Mouse (Mus musculus): ENCODE results near the gene Trmt2a. TPM values are rescaled to one million over a fixed set of nuclear protein-coding genes. Genes with fewer than 3 reads are reported as not detected.
"Not testable (repeated sequence)": the region's sequence is repeated elsewhere in the genome, so short reads cannot be mapped to it uniquely, and the experiment has no call there.

The Trmt2a gene
- polyA plus RNA-seq, 1 experiment from 2014 or later: 117 TPM

GRCm38 (mm10) chr16:18275166-18275565 is 26.7 kb downstream of the Trmt2a start:
- Histone ChIP-seq H3K4me1 (ENCODE audit: insufficient read depth, low read length) (no peaks in the 10 kb centered on the region), H3K9me3 (ENCODE audit: low read length) (no peaks in the 10 kb centered on the region), H3K27me3 (ENCODE audit: insufficient read depth, low read length) (no peaks in the 10 kb centered on the region), H3K36me3 (ENCODE audit: insufficient read depth, low read length) (peaks cover 80% of the 10 kb centered on the region), H3K9ac (replicated peaks; ENCODE audit: low read length) (no peak overlapping the region), H3K4me2 (replicated peaks; ENCODE audit: low read depth, low read length) (no peak overlapping the region), H3K4me3 (ENCODE audit: low read length) (no peak overlapping the region), H3K27ac (ENCODE audit: low read length) (no peak overlapping the region)
- no peak for ATAC-seq (ENCODE audit: low FRiP score, low TSS enrichment)
- WGBS: 85% methylated on average over 2 of the region's 2 CpGs

GRCm38 (mm10) chr16:18288166-18288565 is 39.7 kb downstream of the Trmt2a start:
- H3K4me1 ChIP-seq (ENCODE audit: insufficient read depth, low read length): peaks cover 25% of the 10 kb centered on the region
- H3K27ac ChIP-seq (ENCODE audit: low read length): peak overlapping the region; percentile 92
- ATAC-seq (ENCODE audit: low FRiP score, low TSS enrichment): no peak
- peak overlapping the region; percentile 91 for H3K4me3 ChIP-seq (ENCODE audit: low read length)
- H3K4me2 ChIP-seq (replicated peaks; ENCODE audit: low read depth, low read length): peak overlapping the region; percentile 64
- H3K9ac ChIP-seq (replicated peaks; ENCODE audit: low read length): peak overlapping the region; percentile 99
- H3K9me3 ChIP-seq (ENCODE audit: low read length): no peaks in the 10 kb centered on the region
- H3K27me3 ChIP-seq (ENCODE audit: insufficient read depth, low read length): no peaks in the 10 kb centered on the region
- 0% methylated on average over 4 of the region's 4 CpGs for WGBS
- peaks cover 21% of the 10 kb centered on the region for H3K36me3 ChIP-seq (ENCODE audit: insufficient read depth, low read length)

GRCm38 (mm10) chr16:18288581-18289061 is 40.1 kb downstream of the Trmt2a start:
- peak overlapping the region; percentile 92 for H3K27ac ChIP-seq (ENCODE audit: low read length)
- WGBS: under 1% methylated on average over 19 of the region's 31 CpGs
- no peaks in the 10 kb centered on the region for H3K27me3 ChIP-seq (ENCODE audit: insufficient read depth, low read length)
- peak overlapping the region; percentile 91 for H3K4me3 ChIP-seq (ENCODE audit: low read length)
- no peaks in the 10 kb centered on the region for H3K9me3 ChIP-seq (ENCODE audit: low read length)
- peak overlapping the region; percentile 64 for H3K4me2 ChIP-seq (replicated peaks; ENCODE audit: low read depth, low read length)
- H3K4me1 ChIP-seq (ENCODE audit: insufficient read depth, low read length): peaks cover 25% of the 10 kb centered on the region
- peak; percentile 90 for ATAC-seq (ENCODE audit: low FRiP score, low TSS enrichment)
- peaks cover 17% of the 10 kb centered on the region for H3K36me3 ChIP-seq (ENCODE audit: insufficient read depth, low read length)
- H3K9ac ChIP-seq (replicated peaks; ENCODE audit: low read length): peak overlapping the region; percentile 99

GRCm38 (mm10) chr16:18289067-18289588 is 40.6 kb downstream of the Trmt2a start, which contains the start of gene Dgcr8:
Gene Dgcr8 (minus strand): TSS chr16:18289246.
- Histone ChIP-seq H3K4me2 (replicated peaks; ENCODE audit: low read depth, low read length) (peak within 1 kb of the TSS; percentile 64), H3K4me1 (ENCODE audit: insufficient read depth, low read length) (peaks cover 25% of the 10 kb centered on the region), H3K4me3 (ENCODE audit: low read length) (peak within 1 kb of the TSS; percentile 91), H3K27me3 (ENCODE audit: insufficient read depth, low read length) (no peaks in the 10 kb centered on the region), H3K27ac (ENCODE audit: low read length) (peak within 1 kb of the TSS; percentile 92), H3K9ac (replicated peaks; ENCODE audit: low read length) (peak within 1 kb of the TSS; percentile 99), H3K36me3 (ENCODE audit: insufficient read depth, low read length) (peaks cover 12% of the 10 kb centered on the region), H3K9me3 (ENCODE audit: low read length) (no peaks in the 10 kb centered on the region)
- ATAC-seq (ENCODE audit: low FRiP score, low TSS enrichment): peak; percentile 100
- WGBS: under 1% methylated on average over 61 of the region's 71 CpGs

- Histone ChIP-seq H3K4me3 (ENCODE audit: low read length) (peak overlapping the region; percentile 91), H3K4me2 (replicated peaks; ENCODE audit: low read depth, low read length) (peak overlapping the region; percentile 48), H3K4me1 (ENCODE audit: insufficient read depth, low read length) (peaks cover 25% of the 10 kb centered on the region), H3K9ac (replicated peaks; ENCODE audit: low read length) (peak overlapping the region; percentile 54)
- not testable (repeated sequence) for H3K27ac ChIP-seq (ENCODE audit: low read length); ATAC-seq (ENCODE audit: low FRiP score, low TSS enrichment); H3K27me3 ChIP-seq (ENCODE audit: insufficient read depth, low read length); H3K36me3 ChIP-seq (ENCODE audit: insufficient read depth, low read length); H3K9me3 ChIP-seq (ENCODE audit: low read length)
- 6% methylated on average over 7 of the region's 10 CpGs for WGBS
Measured at GRCm38 (mm10) chr16:18289614-18290013, 41.1 kb downstream of the Trmt2a start.

MicroRNA genes within 50 kb of the gene (microRNA counts, 519-probe panel; counts per million panel counts)
- microRNA mmu-miR-1306: 1,765 counts per million, percentile 45 among the panel's probes with 10 or more counts

Small RNAs within 50 kb of the gene (microRNA-seq; reads per million reads assigned to microRNA genes)
- 0.95 reads per million for gene Gm24572
- gene Mir1306: 192 reads per million, percentile 64 among the genes with 10 or more reads in this experiment

Other genes with a start within 250 kb of the Trmt2a start
- 103 and 104 TPM in 2 replicates for gene Dgcr6, start 195.8 kb upstream of the Trmt2a start, polyA plus RNA-seq (2015; fragmentation: Nextera tagmentation; extraction: Ambion mirVana)
- 22.3 and 23.0 TPM in 2 replicates for gene Prodh, start 158.5 kb upstream of the Trmt2a start, polyA plus RNA-seq (2015; fragmentation: Nextera tagmentation; extraction: Ambion mirVana)
- gene Rtn4r, start 121.0 kb upstream of the Trmt2a start, polyA plus RNA-seq (2015; fragmentation: Nextera tagmentation; extraction: Ambion mirVana): 1.0 and 3.4 TPM in 2 replicates
- gene Ccdc188, start 30.8 kb upstream of the Trmt2a start, polyA plus RNA-seq (2015; fragmentation: Nextera tagmentation; extraction: Ambion mirVana): not detected in 2 replicates
- 8.9 and 11.6 TPM in 2 replicates for gene Zdhhc8, start 13.5 kb upstream of the Trmt2a start, polyA plus RNA-seq (2015; fragmentation: Nextera tagmentation; extraction: Ambion mirVana)
- gene Ranbp1, start 53 bp downstream of the Trmt2a start, polyA plus RNA-seq (2015; fragmentation: Nextera tagmentation; extraction: Ambion mirVana): 508 and 585 TPM in 2 replicates
- gene Gm49776, start 9.6 kb downstream of the Trmt2a start, polyA plus RNA-seq (2015; fragmentation: Nextera tagmentation; extraction: Ambion mirVana): 2.1 TPM in 1 of 2 replicates, not detected in the other
- 30.7 and 33.9 TPM in 2 replicates for gene Dgcr8, start 40.6 kb downstream of the Trmt2a start, polyA plus RNA-seq (2015; fragmentation: Nextera tagmentation; extraction: Ambion mirVana)
- 29.1 and 31.0 TPM in 2 replicates for gene Tango2, start 99.4 kb downstream of the Trmt2a start, polyA plus RNA-seq (2015; fragmentation: Nextera tagmentation; extraction: Ambion mirVana)
- gene Arvcf, start 99.5 kb downstream of the Trmt2a start, polyA plus RNA-seq (2015; fragmentation: Nextera tagmentation; extraction: Ambion mirVana): 31.0 and 31.2 TPM in 2 replicates
- gene Txnrd2, start 177.7 kb downstream of the Trmt2a start, polyA plus RNA-seq (2015; fragmentation: Nextera tagmentation; extraction: Ambion mirVana): 33.7 and 35.2 TPM in 2 replicates
- 119 and 127 TPM in 2 replicates for gene Comt, start 178.2 kb downstream of the Trmt2a start, polyA plus RNA-seq (2015; fragmentation: Nextera tagmentation; extraction: Ambion mirVana)